Mouse (Mus musculus): Measurements from ENCODE around the gene Gclc.
"Not testable (repeated sequence)": the region's sequence is repeated elsewhere in the genome, so short reads cannot be mapped to it uniquely, and the experiment has no call there.

Gene Gclc

GRCm38 (mm10) chr9:77746315-77746714 lies 8.0 kb upstream of the Gclc start:
- peak; percentile 18 for DNase-seq (ENCODE audit: low spot score)

- DNase-seq (ENCODE audit: low spot score), result not testable (repeated sequence)
Observed at GRCm38 (mm10) chr9:77748292-77748691, 6.0 kb upstream of the Gclc start.

- peak; percentile 79 for DNase-seq (ENCODE audit: low spot score)
Observed at GRCm38 (mm10) chr9:77750133-77751060, 3.9 kb upstream of the Gclc start.

GRCm38 (mm10) chr9:77751091-77751521 lies 3.2 kb upstream of the Gclc start:
- DNase-seq (ENCODE audit: low spot score), result no peak

GRCm38 (mm10) chr9:77754728-77755402 lies 530 bp downstream of the Gclc start:
- peak; percentile 63 for DNase-seq (ENCODE audit: low spot score)

- DNase-seq (ENCODE audit: low spot score), result no peak
Observed at GRCm38 (mm10) chr9:77755403-77755784, 1.1 kb downstream of the Gclc start.

GRCm38 (mm10) chr9:77756076-77756475 lies 1.7 kb downstream of the Gclc start:
- DNase-seq (ENCODE audit: low spot score), result peak; percentile 71

GRCm38 (mm10) chr9:77757331-77757730 lies 3.0 kb downstream of the Gclc start:
- DNase-seq (ENCODE audit: low spot score), result no peak

GRCm38 (mm10) chr9:77758481-77758880 lies 4.1 kb downstream of the Gclc start:
- DNase-seq (ENCODE audit: low spot score), result no peak

- no peak for DNase-seq (ENCODE audit: low spot score)
Observed at GRCm38 (mm10) chr9:77759111-77759510, 4.8 kb downstream of the Gclc start.

GRCm38 (mm10) chr9:77759756-77760155 lies 5.4 kb downstream of the Gclc start:
- no peak for DNase-seq (ENCODE audit: low spot score)

GRCm38 (mm10) chr9:77766218-77766617 lies 11.9 kb downstream of the Gclc start:
- DNase-seq (ENCODE audit: low spot score), result no peak

GRCm38 (mm10) chr9:77766767-77767166 lies 12.4 kb downstream of the Gclc start:
- no peak for DNase-seq (ENCODE audit: low spot score)

- DNase-seq (ENCODE audit: low spot score), result no peak
Observed at GRCm38 (mm10) chr9:77770909-77771308, 16.6 kb downstream of the Gclc start.

GRCm38 (mm10) chr9:77771330-77771729 lies 17.0 kb downstream of the Gclc start:
- no peak for DNase-seq (ENCODE audit: low spot score)

- no peak for DNase-seq (ENCODE audit: low spot score)
Observed at GRCm38 (mm10) chr9:77771765-77772383, 17.5 kb downstream of the Gclc start.

- DNase-seq (ENCODE audit: low spot score), result no peak
Observed at GRCm38 (mm10) chr9:77776720-77777515, 22.6 kb downstream of the Gclc start.

- DNase-seq (ENCODE audit: low spot score), result peak; percentile 39
Observed at GRCm38 (mm10) chr9:77777622-77778021, 23.3 kb downstream of the Gclc start.

- DNase-seq (ENCODE audit: low spot score), result no peak
Observed at GRCm38 (mm10) chr9:77779711-77780110, 25.4 kb downstream of the Gclc start.

GRCm38 (mm10) chr9:77781453-77782163 lies 27.3 kb downstream of the Gclc start:
- DNase-seq (ENCODE audit: low spot score), result peak; percentile 66

- no peak for DNase-seq (ENCODE audit: low spot score)
Observed at GRCm38 (mm10) chr9:77782201-77782600, 27.9 kb downstream of the Gclc start.
